Mouse (Mus musculus) ES-CJ7 (cell line): ENCODE measurements around the gene Hmgb1.

Source experiments
- DNase-seq: peaks from one replicate; pipeline ENCODE4 v3.0.0; 2011; ENCODE audit warnings: low read depth, low spot score

Gene Hmgb1

GRCm38 (mm10) chr5:149104096-149104725 lies 80.1 kb downstream of the Hmgb1 start:
- DNase-seq, result no peak

- peak; percentile 70 for DNase-seq
Observed at GRCm38 (mm10) chr5:149101869-149102268, 82.4 kb downstream of the Hmgb1 start.

DNA sequence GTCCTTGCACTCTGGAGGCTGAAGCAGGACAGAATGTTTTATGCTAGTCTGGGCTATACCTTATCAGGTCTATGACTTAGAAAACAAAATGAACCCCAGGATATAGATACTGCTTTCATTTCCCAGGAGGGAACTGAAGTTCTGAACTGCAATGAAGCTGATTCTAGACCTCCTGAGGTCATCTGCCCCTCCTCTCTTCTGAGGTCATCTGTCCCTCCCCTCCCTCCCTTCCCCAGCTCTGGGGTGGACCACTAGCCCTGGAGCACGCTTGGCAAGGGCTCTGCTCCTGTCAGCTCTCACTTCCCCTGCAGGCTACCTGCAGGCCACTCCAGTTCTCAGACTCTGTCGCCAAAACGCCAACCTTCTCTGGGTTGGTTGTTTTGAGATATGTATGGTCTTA lies 84.2 kb downstream of the Hmgb1 start:
- no peak for DNase-seq

DNA sequence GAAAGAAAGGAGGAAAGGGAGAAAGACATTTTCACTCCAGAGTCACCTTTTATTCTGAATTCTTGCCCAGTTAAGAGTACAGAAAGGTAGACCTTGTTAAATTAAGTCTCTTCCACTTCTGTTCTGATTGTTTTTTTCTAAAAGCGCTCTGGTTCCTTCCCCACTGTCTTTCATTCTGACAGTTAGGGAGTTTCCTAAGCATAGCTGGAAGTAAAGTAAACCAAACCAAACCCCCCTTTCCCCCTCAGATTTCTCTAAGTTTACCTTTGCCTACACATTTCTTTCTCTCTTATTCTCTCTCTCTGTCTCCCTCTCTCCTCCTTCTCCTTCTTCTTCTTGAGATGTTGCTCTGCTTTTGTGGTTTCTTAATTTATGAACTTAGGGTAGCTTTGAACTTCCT lies 85.3 kb downstream of the Hmgb1 start:
- no peak for DNase-seq

- no peak for DNase-seq
Observed at GRCm38 (mm10) chr5:149097841-149098240, 86.4 kb downstream of the Hmgb1 start.

DNA sequence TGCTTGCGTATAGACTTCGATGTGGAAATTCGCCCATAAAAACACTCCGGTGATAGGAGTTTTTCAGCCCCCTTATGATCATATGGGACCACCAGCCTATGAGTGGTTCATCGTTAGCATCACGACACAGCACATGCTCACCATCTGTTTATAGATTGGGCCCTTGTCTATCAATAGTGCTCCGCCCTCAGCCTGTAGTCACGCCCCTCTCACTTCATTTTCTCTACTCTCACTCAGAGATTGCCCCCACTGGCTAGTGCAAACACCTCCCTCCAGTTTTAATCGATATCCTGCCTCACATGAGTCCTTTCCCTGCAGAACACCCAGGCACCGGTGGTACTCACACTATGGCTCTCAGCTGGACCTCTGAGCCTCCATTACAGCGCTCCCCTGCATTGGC lies 88.0 kb downstream of the Hmgb1 start:
- no peak for DNase-seq

- no peak for DNase-seq
Observed at GRCm38 (mm10) chr5:149092926-149093325, 91.4 kb downstream of the Hmgb1 start.

DNA sequence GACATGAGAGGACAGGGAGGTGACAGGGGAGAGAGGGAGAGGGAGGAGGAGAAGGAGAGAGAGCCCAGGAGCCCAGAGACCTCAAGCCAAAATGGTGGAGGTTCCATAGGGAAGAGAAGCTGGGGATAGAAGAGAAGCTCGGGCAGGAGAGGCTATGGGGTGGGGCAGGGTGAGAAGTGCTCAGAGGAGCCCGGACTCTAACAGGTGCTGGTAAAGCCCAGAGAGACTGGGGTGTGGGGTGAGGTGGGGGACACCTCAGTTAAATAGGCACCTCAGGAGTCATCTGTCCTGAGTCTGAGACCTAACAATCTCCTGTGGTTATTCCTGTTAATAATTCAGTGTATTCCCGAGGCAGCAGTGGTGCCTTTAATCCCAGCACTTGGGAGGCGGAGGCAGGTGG lies 91.8 kb downstream of the Hmgb1 start:
- no peak for DNase-seq

DNA sequence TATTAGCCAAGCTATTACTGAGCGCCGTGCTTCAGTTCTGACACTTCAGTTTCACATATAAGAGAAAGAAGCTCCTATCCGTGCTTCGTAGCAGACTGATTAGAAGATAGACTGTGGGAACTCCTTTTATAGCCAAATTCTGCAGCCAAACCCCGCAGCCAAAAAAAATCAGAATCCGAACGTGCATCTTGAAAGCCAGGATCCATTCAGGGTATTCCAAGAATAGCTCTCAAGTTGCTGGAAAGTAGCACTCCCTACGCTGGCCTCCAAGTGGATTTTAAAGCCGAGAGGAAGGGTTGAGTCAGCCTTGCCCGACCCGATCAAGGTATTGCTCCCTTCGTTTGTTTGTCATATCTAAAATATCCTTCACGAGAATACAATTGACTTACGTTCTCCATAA lies 93.0 kb downstream of the Hmgb1 start:
- no peak for DNase-seq

DNA sequence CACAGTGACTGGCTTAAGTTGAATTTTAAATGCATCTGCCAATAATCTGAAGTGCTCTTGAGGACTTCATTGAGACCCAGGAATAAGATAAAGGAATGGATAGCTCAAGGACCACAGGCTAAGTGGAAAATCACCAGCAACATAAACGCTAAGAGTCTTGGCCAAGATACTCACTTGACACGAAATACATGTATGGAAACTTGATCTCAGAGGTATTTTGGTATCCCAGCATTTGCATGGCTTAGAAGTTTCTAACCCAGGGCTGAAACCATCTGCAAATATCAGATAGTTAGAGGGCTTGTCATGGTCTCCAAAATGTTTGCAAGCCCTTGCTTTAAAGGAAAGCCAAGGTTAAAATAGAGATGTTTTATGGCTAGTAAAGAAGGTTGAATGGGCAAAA lies 94.4 kb downstream of the Hmgb1 start:
- no peak for DNase-seq

DNA sequence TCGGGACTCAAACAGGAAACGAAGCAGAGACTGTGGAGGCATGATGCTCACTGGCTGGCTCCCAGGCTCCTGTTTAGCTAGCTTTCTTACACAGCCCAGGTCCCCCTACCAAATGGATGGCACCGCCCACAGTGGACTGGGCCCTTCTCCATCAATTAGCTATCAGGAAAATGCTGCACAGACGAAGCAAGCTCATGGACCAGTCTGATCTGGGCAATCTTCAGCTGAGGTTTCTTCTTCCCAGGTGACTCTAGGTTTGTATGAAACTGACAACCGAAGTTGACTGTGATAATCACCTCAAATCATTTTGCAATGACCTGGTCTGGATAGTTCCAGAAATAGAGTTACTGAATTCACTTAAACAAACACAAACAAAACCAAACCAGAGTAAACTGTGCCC lies 94.8 kb downstream of the Hmgb1 start:
- DNase-seq, result no peak

- no peak for DNase-seq
Observed at GRCm38 (mm10) chr5:149088891-149089290, 95.4 kb downstream of the Hmgb1 start.

DNA sequence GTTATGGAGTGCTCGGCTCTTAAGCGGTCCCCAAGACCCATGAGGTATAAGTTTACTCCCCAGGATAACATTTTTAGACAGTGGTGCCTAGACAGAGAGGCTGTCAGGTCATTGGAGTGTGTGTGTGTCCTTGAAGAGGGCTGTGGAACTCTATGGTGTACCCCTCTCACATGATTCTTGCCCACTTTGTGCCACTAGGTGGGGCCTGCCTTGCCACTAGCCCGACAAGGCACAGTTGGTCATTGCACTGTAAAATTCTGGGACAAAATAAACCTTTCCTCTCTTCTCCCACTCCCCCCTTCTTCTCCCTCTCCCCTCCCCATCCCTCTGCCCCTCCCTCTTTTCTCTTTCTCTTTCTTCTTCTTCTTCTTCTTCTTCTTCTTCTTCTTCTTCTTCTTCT lies 96.1 kb downstream of the Hmgb1 start:
- DNase-seq, result no peak

DNA sequence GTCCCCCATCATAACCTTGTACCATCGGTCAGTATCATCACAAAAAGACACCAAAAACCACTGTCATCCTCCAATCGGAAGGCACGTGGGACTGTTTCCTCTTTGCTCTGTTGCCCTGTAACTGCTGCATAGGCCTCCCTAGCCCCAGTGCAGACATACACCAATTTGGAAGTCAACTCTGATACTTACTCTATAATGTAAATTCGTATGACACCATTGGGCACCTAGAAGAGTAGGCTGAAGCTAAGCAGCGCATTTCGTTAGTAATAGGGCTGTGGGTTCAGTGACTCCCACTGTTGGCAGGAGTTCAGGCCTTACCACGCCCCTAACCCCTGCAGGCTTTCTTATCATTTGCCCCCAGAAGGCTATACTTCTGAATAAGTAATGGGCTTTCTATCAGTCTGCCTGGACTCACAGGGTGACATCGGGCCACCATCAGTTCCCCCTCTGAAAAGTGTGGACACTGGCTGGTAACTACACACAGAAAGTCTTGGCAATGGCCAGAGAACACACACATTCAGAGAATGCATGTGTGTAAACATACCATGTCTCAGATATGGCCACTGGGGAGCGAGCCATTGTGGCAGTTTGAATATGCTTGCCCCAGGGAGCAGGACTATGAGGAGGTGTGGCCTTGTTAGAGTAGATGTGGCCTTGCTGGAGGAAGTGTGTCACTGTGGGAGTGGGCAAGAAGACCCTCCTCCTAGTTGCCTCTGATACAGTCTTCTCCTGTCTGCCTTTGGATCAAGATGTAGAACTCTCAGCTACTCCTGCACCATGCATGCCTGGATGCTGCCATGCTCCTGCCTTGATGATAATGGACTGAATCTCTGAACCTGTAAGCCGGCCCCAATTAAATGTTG lies 97.7 kb downstream of the Hmgb1 start:
- no peak for DNase-seq

DNA sequence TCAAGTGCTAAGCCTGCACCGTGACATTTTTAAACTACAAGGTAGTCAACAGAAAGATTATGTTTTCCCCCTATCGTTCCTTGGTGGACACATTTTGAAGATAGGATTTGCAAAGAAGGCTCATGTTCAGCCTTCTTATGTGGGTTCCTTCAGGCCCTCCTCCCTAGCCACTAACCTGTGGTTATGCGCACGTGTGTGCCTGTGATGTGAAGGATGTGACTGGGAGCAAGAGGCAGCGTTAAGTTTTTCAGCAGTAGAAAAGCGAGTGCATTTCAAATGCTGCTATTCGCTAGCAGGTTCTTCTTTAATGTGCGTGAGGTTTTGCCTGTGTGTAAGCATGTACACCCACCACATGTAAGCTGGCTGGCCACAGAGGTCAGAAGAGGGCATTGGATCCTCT lies 103.8 kb downstream of the Hmgb1 start:
- DNase-seq, result no peak

DNA sequence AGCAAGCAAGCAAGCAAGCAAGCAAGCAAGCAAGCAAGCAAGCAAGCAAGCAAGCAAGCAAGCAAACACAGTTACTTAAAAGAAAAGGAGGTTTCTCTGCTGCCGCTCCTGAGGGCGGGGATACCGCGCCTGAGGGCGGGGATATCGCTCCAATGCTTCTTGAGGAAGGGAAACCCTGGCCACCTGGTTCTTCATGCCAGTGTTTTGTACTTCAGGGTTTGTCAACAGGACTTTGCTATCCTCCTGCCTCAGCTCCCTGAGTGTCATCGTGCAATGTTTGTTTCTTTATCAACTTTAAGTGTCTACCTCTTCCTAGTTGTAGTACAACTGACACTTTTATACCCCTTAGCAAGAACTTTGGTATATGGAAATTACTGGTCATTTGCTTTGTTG lies 104.5 kb downstream of the Hmgb1 start:
- no peak for DNase-seq

DNA sequence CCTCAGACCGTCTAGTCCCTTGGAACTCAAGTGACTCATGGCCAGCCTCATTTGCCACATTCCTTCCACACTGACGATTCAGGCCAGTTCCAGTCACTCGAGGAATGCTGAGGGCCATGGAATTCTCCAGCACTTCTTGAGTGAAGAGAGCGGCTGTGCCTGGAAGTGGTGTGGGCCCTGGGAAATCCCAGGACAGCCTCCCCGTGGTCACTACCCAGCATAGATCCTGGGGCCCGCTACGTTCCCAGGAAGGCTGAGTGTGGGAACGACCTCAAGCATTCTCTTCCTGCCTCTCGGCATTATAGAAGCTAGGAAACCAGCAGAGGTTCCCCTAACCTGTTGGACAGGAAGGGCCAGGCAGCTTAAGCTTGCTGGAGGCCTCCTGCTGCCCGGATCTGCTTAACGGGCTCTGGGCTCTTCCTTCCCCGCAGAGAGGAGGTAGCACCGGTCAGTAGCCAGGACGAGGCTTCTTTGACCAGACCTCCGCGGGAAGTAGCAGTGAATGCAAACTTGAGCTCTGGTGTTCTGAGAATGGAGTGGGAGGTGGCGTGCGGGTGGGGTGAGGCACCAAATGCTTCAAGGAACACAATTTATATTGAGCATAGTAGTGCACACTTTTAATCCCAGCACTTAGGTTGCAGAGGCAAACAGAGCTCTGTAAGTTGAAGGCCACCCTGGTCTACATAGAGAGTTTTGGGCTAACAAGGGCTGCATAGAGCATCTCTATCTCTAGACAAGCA lies 105.1 kb downstream of the Hmgb1 start:
- DNase-seq, result no peak

- no peak for DNase-seq
Observed at GRCm38 (mm10) chr5:149077136-149077535, 107.2 kb downstream of the Hmgb1 start.

GRCm38 (mm10) chr5:149071546-149071945 lies 112.7 kb downstream of the Hmgb1 start:
- peak; percentile 74 for DNase-seq

GRCm38 (mm10) chr5:149068745-149069144 lies 115.5 kb downstream of the Hmgb1 start:
- no peak for DNase-seq

DNA sequence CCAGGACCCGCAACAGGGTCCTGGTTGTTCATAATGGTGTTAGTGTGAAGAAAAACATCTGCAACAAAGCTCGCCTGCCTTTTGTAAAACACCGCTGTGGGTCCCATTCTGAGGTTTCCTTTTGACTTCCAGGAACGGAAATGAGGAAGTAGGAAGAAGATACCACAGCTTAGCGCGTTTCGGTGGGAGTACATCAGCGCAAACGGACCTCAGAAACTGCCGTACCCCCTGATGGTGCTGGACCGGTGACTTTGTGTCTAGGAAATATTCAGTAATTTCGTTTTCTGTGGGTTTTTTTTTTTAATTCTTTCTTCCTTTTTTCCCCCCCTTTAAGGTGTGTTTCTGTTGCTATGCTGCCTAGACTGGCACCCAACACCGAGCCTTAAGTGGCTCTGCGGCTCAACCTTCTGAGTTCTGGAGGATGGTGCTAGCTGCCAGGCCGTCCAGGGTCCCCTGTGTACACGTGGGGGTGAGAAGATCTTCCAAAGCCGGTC lies 116.0 kb downstream of the Hmgb1 start:
- no peak for DNase-seq

DNA sequence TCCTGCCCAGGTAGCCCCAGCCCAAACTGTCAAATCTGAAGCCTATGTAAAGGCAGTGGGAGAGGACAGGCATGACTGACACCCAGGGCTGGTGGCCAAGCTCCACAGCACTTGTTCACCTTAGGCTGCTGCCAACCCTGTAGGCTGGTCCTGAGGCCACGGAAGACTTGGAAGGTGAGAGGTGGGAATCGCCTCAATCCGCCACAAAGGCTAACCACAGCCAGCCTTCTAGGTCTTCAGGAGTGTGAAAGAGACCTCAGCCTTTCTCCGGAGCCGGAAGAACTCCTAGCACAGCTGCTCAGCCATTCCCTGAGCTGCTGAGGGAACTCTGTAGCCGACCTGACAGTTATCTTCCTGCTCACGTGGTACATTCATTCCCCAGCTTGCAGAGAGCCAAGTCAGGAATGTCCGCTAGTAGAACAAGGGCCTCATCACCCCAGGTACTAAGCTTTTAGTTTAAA lies 116.8 kb downstream of the Hmgb1 start:
- DNase-seq, result peak; percentile 31
